Mouse (Mus musculus) neural tube, embryonic 10.5 days (tissue): ENCODE measurements around the gene Reep1.

Experiments
- DNase-seq: peaks from one replicate; pipeline ENCODE4 v3.0.0-alpha.2; 2017; ENCODE audit warnings: low spot score; ENCODE audit errors: extremely low spot score

Reep1 gene

DNA sequence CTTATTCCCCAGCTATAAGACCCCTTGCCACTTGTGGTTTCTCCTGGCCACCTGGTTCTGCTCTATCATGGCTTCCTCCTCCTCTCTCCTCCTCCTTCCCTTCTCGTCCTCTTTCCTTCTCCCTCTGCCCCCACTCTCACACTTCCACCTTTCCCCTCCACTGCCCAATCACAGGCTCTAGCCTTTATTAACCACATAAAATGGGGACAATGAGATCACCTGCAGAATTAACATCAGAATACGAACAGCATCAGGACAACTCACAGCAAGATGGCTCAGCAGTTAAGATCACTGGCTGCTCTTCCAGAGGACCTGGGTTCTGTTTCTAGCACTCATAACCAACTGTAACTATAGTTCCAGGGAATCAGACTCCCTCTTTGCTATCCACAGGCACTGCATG is 72.5 kb downstream of the Reep1 start:
- DNase-seq, result no peak

DNA sequence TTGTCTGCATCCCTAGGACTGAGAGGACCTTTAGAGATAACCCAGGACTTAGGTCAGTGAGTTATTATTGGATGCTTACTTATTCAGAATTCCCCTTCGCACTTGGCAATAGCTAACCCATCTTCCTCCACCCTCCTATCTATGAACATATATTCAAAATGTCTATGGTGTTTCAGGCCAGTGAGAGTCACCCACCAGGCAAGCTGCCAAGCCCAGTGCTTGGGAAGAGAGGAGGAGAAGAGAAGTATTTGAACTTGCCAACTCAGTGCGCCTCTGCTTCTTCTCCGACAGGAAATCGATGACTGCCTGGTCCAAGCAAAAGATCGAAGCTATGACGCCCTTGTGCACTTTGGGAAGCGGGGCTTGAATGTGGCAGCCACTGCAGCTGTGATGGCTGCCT is 73.1 kb downstream of the Reep1 start:
- no peak for DNase-seq

GRCm38 (mm10) chr6:71783165-71783564 is 75.8 kb downstream of the Reep1 start:
- DNase-seq, result no peak

GRCm38 (mm10) chr6:71788348-71788747 is 81.0 kb downstream of the Reep1 start:
- DNase-seq, result no peak

DNA sequence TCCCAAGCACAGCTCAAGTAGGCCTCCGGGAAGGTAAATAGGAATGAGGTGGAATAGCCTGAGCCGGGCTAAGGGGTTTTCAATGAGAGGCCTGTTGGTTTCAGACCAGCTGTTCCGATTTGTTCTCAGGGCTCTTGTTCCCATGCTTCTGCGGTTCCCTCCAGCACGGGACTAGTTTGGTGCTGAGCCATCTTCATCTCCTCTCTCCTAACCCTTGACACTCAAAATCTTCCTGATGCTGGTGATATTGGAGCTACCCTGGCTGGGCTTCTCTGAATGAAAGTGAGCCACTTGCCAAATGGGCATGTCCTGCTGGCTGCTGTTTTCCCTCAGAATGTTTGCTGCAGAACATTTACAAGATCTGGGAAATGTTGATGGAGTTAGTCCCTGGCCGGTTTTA is 84.4 kb downstream of the Reep1 start:
- DNase-seq, result no peak

- no peak for DNase-seq
Measured at GRCm38 (mm10) chr6:71799391-71799790, 92.0 kb downstream of the Reep1 start.

DNA sequence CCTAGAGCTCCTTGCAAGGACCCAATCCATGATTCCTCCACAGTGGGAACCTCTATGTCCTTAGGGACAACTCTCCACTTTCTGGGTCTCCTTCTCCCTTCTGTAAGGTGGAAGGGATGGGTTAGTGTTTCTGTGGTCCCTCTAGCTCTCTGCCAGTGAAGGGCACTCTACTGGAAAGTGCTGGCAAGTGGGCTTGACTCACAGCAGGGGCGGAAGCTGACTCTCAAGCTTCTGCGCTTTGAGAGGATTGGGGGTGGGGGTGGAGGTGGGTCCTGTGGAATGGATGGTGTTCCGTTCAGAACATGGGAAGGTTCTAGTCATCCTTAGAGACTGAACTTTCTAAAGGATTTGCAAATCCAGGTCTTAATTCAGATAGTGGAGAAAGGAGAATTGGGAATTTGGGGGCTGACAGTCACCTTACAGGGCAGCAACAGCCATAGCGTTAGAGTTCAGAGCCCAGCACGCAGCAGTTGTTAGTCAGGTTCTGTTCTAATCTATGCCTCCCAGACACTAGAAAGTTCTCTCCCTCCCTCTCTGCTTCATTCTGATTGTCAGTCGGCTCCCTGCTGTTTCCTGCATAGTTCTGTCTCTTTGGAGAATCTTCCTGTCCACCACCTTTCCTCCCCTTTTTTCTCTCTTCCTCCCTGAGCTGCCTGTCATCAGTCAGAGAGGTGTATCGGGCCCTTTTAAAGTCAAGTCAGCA is 93.8 kb downstream of the Reep1 start:
- no peak for DNase-seq

DNA sequence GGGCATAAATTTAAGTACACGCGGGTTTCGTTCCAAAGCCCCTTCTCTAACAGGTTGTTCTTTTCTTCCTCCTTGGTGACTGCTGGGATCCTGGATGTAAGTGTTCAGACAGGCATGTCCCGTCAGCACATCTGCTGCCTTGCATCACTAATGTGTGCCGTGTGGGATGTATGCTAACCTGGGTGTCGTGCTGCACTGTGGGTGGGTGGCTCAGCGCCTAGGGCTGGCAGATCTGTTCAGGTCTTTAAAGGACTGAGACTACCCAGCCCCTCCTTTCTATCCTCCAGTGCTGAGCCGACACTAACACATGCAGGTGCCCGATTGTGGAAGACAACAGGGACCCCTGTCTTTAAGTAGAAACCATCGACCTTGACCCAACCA is 94.3 kb downstream of the Reep1 start:
- DNase-seq, result no peak

DNA sequence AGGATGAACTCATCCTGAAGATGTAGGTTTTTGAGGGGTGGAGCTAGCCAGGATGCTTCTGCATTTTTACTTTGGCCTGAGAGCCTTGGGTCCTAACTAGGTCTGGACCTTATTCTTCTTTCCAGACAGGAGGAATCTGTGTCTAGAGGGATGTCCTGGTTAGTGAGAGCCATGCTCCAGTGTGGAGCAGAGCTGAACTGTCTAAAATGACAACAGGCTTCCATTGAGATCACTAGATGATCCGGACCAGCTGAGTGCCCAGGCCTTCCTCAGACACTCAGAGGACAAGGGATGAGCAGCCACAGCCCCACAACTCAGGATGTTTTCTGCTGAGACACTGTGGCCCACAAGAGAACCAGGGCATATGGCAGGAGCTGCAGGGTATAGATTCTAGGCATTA is 96.2 kb downstream of the Reep1 start:
- no peak for DNase-seq

DNA sequence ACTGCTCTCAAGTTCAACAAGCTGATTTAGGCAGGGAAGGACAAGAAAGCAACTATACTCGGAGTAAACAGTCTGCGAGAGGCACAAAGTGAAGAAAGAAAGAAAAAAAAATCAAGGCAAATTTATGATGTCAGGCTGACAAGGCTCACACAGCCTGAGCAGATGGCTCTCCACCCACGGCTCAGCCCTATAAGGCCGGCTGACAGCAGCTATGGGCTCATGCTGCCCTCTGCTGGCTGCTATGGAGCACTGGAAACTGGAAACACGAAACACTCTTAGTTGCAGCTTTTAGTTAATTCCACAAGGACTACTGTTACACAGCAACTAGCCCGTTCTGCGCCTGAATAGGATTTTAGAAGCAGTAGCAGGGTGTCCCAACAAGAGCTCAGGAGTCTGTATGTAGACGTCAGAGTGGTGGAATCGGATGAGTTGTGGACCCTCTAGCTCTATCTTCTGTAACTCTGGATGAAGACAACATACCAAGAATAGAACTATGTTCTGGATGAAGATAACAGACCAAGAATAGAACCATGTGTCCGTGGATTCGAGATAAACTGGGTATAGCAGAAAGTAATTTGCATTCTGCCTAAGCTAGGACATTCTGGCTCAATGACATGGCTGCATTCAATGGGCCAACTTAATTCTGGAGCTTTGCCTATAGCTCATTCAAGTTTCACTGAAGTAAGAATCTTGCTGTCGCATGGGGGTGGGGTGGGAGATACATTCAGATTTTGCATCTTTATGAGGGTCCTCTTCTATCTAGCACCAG is 96.9 kb downstream of the Reep1 start:
- peak; percentile 66 for DNase-seq

DNA sequence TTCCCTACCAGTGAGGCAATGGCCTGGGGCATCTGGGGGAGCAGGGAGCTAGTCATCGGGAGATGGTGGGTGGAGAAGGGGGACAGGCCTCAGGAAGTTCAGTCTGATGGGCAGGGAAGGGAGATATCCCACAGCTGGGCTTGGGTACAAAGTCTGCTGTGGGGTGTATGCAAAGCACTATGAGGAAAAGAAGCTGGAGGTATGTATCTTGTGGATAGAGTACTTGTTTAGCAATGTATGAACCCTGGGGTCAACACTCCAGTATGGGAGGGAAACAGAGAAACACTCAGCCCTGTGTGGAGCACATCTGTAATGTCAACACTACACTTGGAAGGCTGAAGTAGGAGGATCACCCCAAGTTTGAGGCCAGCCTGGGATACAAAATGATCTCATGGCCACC is 99.4 kb downstream of the Reep1 start:
- DNase-seq, result no peak

DNA sequence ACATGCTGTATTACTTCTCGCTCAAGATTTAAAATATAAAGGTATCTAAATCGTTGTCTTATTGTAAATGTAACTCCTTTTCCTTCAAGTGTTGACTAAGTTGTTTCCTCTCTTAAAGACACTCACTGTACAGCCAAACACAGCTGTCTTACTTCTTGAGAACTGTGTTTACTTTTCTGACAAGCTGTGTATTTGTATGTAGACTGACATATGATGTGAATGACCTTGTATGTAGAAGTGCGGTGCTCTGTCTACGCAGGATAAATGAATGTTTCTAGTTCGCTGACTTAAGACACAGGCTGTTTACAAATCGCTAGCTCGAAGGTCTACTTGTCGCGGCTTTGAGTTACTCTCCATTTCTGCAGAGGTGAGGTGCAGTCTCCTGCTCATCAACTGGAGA is 102.5 kb downstream of the Reep1 start:
- no peak for DNase-seq

DNA sequence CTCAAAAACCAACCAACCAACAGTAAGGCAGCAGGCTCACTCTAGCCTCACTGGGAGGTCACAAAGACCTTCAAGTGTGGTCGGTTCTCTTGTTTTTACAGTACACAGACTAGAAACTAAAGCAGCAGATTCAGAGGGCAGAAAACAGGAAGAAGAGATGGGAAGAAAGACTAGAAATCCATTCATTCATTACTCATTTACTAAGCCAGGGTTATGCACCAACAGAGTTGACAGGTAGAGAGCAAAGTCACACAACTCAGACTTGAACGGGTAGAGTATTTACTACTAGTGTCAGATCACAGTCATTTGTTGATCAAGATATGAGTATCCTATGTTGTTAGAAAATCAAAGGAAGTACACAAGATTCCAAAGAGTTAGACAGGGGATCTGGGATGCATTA is 105.5 kb downstream of the Reep1 start:
- DNase-seq, result no peak

- no peak for DNase-seq
Measured at GRCm38 (mm10) chr6:71819764-71820292, 112.5 kb downstream of the Reep1 start.

DNA sequence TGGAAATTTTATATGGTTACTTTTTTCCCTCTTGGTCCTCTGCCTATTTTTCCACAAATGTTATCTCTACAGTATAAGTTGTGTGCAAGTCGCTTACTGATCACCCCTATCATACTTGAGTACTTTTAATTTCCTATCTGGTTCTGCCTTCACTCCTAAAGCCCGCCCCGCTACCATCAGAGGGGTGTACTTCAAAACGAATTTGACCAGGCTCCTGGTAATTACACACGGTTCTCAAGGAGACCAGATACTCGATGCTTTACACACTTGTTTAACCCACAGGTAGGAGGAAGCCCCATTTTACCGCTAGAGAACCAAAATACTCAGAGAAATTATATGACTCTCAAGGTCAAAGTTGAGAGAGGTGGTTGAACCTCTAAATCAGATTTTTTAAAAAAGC is 115.7 kb downstream of the Reep1 start:
- peak; percentile 16 for DNase-seq

DNA sequence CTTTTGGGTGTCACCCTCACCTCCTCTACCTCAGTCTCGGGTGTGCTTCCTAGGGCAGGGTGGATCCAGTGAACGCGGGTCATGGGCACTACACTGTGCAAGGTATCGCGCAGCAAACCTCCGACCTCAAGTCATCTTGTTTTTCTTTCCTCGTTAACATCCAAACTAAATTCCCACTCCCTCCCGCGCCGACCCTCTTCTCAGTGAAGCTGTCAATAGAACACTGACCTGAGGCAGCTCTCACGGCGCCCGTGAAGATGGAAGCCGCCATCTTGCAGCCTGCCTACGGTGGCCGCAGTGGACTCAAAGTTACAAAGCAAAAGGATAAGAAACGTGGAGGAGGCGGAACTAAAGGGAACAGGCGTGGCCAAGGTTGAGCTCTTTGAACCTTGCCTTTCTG is 116.1 kb downstream of the Reep1 start:
- DNase-seq, result peak; percentile 91

GRCm38 (mm10) chr6:71823961-71824360 is 116.6 kb downstream of the Reep1 start:
- no peak for DNase-seq

GRCm38 (mm10) chr6:71826869-71827268 is 119.5 kb downstream of the Reep1 start, which contains the start of gene Mrpl35:
Gene Mrpl35 (minus strand): TSS chr6:71826969.
- DNase-seq, result no peak

DNA sequence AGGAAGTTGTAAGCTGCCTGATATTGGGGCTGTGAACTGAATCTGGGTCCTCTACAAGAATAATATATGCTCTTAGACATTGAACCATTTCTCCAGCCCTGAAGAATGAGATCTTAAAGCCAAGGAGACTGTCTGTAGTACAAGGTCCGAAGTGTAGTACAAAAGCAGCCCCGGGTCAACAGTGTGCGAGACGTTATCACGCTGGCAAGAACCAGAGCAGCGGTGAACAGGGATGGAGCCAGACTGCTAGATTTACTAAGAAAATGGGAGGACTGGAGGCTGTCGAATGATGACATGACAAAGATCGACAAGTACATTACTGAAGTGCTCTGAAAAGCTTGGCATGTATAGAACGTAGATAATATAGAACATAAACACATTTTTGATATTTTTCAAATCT is 122.4 kb downstream of the Reep1 start:
- DNase-seq, result no peak

DNA sequence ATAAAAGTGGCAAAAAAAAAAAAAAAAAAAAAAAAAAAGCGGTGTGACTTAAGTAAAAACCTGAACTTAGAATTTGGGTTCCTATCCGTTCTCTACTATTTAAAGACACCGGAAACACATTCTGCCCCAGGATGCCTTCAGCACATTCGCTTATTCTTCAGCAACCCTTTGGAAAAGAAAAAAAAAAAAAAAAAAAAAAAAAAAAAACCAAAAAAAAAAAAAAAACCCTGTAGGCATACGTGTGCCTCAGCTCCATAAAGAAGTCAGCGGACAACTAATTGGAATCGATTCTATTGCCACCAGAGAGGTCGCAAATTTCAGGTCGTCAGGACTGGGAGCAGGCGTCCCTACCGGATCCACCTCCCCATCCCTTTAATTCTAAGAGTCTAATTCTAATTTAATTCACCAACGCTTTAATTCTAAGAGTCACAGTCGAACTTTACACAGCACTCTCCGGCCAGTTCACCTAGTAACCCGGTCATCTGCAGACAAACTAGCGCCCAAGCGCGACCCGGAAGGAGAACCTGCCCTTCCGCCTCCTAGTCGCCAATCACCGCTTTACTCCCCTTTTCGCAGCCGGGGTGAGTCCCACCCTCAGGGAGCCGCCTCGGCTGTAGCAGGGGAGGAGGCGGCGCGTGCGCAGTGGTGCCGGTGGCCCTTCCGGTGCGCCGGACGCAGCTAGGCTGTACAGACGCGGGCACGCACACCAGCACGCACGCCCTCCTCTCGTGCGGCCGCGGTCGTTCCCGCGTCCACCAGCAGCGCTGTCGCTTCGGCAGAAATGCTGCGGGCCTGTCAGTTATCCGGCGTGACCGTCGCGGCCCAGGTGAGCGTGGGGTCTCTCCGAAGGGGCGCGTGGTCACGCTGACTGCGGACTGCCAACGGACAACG is 123.6 kb downstream of the Reep1 start, which contains the start of gene Immt:
TSS of gene Immt (plus strand) at position 642 of the 891 bp plus-strand sequence.
- DNase-seq, result peak; percentile 94

DNA sequence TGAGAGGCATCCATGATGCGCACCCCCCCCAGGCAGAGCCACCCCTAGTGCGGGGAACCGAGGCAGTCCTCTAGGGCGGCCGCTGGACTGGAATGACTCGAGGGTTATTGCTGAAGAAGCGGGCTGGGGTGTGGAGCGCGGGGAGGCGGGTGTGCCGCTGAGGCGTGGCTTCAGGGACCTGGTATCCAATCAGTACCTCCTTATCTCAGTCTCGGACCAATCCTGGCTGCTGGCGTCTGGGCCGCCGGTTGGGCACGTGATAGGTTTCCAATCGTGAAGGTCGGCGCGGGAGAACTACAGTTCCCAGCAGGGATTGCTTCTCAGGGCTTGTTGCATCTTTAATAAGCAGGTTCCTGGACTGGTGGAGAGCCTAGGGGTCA is 124.2 kb downstream of the Reep1 start:
- DNase-seq, result peak; percentile 91

GRCm38 (mm10) chr6:71836811-71837210 is 129.4 kb downstream of the Reep1 start:
- no peak for DNase-seq
